Mouse (Mus musculus) adrenal gland, adult 8-10 months (tissue): Measurements from ENCODE around the gene Slc16a11. TPM values are rescaled to one million over a fixed set of nuclear protein-coding genes. Genes with fewer than 3 reads are reported as not detected.
A peak's percentile ranks its signal among the peaks of the same experiment; 100 is the strongest.

Experiments used
- DNase-seq: peaks from one replicate; pipeline ENCODE4 v3.0.0; 2022
- total RNA-seq, 4 experiments: library from RNA; stranded (reverse); gene quantifications; 2 replicates each; pipeline ENCODE4 v1.2.4; 2022

The Slc16a11 gene
- total RNA-seq, 4 experiments from 2014 or later = 0.23 to 2.0 (median 0.86) TPM

DNA sequence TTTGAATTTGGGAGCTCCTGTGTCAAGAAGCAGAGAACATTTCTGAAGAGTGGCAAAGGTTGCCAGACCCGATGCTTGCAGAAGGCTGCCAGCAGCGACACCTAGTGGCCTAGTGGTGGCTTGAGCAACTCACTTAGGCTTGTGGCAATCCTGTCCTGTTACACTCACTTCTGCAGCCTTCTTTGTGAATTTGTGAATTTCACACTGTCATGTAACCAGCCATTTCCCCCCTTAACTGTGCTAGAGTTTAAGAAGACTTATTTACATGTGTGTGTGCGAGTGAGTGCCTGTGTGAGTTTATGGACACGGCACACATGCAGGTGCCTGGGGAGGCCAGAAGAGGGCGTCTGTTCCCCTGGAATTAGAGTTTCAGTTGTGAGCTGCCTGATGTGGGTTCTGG lies 10.9 kb upstream of the Slc16a11 start:
- peak; percentile 57 for DNase-seq

GRCm38 (mm10) chr11:70206801-70207200 lies 5.8 kb upstream of the Slc16a11 start:
- no peak for DNase-seq

DNA sequence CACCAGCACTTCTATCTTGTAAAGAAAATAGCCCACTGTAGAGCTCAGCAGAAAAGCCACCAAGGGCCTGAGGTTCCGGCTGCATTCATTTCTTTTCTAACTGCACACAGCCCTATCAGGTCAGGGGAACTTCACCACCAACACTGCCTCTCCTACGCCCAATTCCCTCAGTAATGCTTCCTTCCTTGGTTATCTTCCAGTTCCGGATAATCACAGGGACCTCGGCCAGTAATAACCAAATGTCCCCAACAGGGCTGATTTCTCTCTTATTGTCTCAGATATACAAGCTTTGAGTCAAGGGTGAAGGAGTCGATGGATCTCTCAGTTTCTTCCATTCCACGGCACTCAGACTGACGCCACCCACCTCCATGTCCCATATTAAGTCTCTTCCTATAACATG lies 5.3 kb upstream of the Slc16a11 start:
- no peak for DNase-seq

DNA sequence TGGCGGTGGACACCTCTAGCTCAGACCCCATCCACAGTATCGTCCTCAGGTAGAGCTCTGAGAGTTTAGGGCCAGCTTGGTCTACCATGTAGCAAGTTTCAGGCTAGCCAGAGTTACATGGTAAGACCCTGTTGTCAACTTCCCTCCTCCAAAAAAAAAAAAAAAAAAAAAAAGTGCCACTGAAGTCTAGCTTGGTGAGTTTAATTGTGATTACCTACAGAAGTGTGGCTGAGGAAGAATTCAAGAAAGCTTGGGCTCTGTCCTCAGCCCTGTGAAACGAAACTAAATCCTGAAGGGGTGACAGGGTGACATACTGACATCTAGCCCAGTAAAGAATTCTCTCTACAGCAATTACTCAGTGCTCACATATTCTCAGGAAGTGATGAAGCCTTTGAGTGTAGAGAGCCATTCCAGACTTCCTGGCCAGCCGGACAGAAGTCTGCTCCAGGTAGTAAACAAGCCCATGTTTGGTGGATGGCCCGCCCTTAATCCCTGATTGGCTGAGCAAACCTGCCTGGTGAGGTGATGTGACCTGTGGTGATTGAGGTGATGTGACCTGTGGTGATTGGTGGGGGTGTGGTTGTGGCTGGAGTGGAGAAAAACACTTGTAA lies 3.7 kb upstream of the Slc16a11 start:
- DNase-seq = no peak

GRCm38 (mm10) chr11:70210681-70211080 lies 1.9 kb upstream of the Slc16a11 start:
- DNase-seq = no peak

DNA sequence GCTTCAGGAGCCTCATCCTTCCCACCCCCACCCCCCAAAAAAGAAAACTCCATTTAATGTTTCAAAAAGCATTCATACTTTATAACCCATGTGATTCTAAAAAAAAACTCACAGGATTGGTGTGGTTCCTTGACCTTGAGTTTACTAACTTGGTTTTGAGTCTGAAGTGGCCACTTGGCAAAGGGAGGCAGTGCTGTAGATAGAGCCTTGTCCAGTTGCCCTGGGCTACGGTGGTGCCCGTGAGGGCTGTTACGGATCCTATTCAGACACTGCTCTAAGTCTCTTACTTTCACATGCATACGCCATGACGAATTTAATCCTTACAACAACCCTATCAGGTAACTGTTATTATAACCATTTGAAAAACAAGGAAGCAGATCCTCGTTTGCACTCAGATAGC lies 580 bp upstream of the Slc16a11 start:
- no peak for DNase-seq

GRCm38 (mm10) chr11:70212896-70213295 lies 344 bp downstream of the Slc16a11 start:
- no peak for DNase-seq

GRCm38 (mm10) chr11:70213736-70214135 lies 1.2 kb downstream of the Slc16a11 start:
- no peak for DNase-seq

DNA sequence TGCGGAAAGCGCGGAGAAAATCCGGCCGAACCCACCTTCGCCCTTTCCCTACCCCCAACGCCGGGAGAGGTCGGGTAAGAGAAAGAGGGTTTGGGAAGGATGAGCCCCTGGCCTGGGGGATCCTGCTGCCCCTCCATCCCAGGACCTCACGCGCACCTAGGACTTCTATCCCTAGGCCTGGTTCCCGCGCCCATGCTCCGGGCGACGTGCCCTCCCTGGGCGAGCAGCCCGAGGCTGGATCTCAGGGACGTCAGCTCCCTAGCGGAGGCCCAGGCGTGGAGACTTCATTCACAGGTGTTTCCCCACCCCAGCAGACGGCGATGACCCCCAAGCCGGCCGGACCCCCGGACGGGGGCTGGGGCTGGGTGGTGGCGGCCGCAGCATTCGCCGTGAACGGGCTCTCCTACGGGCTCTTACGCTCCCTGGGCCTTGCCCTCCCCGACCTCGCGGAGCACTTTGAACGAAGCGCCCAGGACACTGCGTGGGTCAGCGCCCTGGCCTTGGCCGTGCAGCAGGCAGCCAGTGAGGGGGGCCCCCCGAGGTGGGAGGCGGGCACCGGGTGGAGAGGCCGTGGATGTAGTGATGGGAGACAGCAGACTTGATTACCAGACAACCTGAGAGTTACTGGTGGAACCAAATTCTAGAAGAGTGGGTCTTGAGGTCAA lies 1.8 kb downstream of the Slc16a11 start:
- no peak for DNase-seq

GRCm38 (mm10) chr11:70214856-70215209 lies 2.3 kb downstream of the Slc16a11 start:
- no peak for DNase-seq

DNA sequence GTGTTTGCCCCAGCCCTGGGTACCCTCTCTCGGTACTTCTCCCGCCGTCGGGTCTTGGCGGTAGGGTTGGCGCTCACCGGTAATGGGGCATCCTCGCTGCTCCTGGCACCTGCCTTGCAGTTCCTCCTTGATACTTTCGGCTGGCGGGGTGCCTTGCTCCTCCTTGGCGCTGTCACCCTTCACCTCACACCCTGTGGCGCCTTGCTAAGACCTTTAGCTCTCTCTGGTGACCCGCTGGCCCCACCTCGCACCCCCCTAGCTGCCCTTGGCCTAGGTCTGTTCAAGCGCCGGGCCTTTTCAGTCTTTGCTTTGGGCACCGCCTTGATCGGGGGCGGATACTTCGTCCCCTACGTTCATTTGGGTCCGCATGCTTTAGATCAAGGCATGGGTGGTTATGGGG lies 2.7 kb downstream of the Slc16a11 start:
- no peak for DNase-seq

- no peak for DNase-seq
Observed at GRCm38 (mm10) chr11:70216103-70216502, 3.6 kb downstream of the Slc16a11 start.

GRCm38 (mm10) chr11:70218039-70218438 lies 5.5 kb downstream of the Slc16a11 start:
- no peak for DNase-seq

DNA sequence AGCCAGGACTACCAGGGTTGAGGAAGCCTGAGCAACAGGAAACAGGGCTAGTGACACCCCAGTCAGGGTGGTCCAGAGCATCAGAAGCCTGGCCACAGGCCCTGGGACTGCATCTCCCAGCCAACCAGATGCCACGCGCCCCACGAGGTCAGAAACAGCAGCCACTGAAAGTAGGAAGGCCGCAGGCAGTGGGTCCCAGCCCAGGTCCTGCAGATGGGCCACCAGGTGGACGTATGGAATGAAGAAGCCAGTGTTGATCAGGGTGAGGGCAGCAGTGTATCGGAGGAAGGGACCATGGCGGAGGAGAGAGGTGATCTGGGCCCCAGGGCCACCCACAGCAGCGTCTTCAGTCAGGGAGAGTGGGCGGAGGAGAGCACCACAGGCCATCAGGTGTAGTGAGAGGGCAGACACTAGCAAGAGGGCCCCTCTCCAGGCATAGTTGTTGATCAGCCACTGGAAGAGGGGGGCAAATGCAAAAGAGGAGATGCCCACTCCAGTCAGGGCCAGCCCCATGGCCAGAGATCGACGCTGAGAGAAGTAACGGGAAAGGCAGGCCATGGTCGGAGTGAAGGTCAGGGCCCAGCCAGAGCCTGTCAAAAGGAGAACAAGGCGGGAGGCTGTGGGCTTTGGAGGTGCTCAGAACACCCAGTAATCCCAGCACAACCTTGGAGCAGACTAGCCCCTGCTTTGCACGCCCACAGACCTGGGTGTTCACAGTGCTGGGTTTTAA lies 6.4 kb downstream of the Slc16a11 start:
- DNase-seq = no peak

DNA sequence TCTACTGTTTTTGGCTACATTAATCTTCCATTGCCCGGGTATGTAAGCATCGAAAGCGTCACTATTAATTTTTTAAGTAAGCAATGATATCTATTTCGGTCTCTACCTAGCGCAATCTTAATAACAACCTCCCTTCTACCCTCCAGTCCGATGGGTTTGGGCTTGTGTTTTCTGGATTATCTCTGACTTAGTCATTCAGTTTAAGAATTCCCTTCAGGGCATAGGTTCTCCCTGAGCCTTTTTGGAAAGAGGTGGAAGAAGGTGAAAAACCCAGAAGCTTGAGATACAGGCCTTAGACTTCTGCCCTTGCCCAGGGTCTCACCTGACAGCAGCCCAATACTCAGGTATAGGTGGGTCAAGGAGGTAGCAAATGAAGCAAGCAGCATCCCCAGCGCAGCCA lies 7.3 kb downstream of the Slc16a11 start:
- DNase-seq = no peak

GRCm38 (mm10) chr11:70220323-70220722 lies 7.8 kb downstream of the Slc16a11 start:
- no peak for DNase-seq

DNA sequence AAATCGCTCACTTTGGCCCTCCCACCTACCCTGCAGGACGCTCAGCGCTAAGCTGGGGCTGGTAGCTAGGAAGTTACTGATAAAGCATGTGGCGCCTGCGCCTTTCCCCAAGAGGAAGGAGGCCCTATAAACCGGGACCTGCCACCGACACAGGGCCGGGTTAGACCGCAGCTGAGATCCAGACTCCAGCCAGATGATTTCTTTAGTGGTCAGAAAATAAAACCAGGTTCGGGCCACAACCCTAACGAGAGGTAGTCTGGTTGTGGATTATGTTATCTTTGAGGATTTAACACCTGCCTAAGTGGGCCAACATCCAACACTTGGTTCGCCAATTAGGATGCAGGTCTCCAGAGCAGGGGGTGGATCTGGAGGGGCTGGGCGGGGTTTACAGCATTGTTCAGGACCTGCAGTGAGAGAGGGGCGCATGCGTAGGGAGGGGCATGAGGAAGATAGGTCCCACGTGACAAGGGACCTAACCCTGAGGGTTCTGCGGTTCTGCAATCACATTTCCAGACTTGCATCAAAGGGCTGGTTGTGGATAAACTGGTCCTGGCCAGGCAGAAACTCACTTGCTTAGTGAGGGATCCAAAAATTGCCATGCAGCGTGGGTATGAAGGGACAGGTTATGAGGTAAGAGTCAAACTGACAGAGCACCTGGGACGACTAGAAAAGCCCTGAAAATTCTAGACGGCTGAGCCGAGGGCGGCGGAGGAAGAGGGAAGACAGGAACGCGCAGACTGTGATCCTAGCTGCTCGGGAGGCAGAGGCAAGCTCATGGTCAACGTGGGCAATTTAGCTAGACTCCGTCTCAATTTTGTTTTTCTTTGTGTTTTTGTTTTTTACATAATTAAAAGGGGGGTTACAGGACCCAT lies 8.4 kb downstream of the Slc16a11 start, which contains the start of gene Slc16a13:
Gene Slc16a13, minus strand, starts transcription at position 334 of the 872 bp plus-strand sequence.
- peak; percentile 95 for DNase-seq

- no peak for DNase-seq
Observed at GRCm38 (mm10) chr11:70221603-70222500, 9.3 kb downstream of the Slc16a11 start.

DNA sequence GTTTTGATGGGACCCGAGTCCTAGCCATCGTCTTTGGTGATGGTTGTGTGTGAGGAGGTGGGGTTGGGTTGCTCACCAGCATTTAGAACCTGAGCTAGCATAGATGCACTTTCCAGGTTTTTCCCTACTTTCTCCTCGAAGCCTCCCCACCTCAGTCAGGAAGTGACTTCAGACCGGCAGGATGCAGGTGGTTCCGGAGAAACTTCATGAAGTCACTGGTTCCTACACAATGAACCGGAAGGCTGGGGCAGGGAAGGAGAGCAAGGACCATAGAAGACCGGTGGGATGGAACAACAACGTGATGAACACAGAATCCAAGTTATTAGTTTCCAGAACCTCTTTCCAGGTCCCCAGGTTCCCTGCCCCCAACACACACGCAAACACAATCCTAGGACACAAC lies 11.2 kb downstream of the Slc16a11 start:
- no peak for DNase-seq

DNA sequence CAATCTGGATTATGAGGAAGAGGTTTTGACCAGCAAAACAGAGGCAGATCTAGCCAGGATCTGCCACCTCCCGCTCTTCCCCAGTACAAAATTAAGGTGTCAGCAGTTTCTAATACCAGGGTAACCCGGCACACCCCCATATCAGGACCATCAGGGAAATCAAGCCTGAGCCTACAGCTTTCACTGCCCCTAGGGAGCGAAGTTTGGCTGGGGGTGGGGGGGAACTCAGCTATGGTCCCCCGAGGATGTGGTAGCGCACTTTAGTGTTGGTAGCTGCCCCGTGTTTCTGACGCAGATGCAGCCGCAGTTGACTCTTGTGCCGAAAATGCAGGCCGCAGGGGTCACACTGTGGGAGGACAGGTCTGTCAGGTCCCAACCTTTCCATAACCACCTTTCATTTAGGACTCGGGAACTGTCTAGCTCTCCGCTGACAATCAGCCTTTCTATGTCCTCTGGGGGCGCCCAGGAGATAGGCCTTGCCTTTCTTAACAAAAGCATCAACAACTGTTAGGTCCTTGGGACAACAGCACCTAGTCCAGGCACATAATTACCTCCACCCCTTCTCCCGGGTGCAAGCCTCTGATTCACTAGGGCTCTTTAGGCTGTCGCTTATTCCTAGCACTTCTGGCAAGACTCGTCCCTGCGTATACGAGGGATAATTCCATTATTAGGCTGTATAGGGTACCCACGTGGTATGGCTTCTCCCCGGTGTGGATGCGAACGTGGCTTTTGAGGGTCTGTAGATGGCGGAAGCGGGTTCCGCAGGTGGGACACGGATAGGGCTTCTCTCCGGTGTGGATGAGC lies 13.4 kb downstream of the Slc16a11 start:
- DNase-seq = no peak

DNA sequence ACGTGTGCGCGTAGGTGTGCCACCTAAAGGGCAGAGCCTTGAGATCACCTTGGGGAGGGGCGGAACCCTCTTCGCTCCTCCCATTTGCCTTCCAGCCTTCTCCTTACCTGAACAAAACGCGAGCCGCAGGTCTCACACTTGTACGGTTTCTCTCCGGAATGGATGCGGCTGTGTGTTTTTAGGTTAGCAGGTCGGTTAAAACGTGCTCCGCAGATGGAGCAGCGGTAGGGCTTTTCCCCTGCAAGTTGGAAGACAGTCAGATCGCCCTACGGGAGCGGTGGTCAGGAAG lies 14.0 kb downstream of the Slc16a11 start:
- no peak for DNase-seq
